Mouse (Mus musculus): ENCODE data around the gene Tppp. TPM values are rescaled to one million over a fixed set of nuclear protein-coding genes. Genes with fewer than 3 reads are reported as not detected.
"Not testable (repeated sequence)": the region's sequence is repeated elsewhere in the genome, so short reads cannot be mapped to it uniquely, and the experiment has no call there.

Gene Tppp
- polyA plus RNA-seq, 1 experiment from 2014 or later = 2.0 TPM

GRCm38 (mm10) chr13:74000961-74001360, 8.2 kb upstream of the Tppp start:
- Histone ChIP-seq H3K27me3 (ENCODE audit: poor library complexity, severe bottlenecking) (no peaks in the 10 kb centered on the region), H3K36me3 (replicated peaks) (no peaks in the 10 kb centered on the region), H3K4me3 (no peak overlapping the region), H3K27ac (no peak overlapping the region), H3K9me3 (no peaks in the 10 kb centered on the region), H3K4me1 (no peaks in the 10 kb centered on the region)
- DNase-seq (ENCODE audit: extremely low spot score, low spot score) = no peak
- WGBS = 85% methylated on average over 6 of the region's 6 CpGs

GRCm38 (mm10) chr13:74001492-74001891, 7.7 kb upstream of the Tppp start:
- H3K4me1 ChIP-seq = no peaks in the 10 kb centered on the region
- H3K9me3 ChIP-seq = no peaks in the 10 kb centered on the region
- H3K27me3 ChIP-seq (ENCODE audit: poor library complexity, severe bottlenecking) = no peaks in the 10 kb centered on the region
- no peaks in the 10 kb centered on the region for H3K36me3 ChIP-seq (replicated peaks)
- 79% methylated on average over 4 of the region's 4 CpGs for WGBS
- no peak overlapping the region for H3K4me3 ChIP-seq
- DNase-seq (ENCODE audit: extremely low spot score, low spot score) = no peak
- no peak overlapping the region for H3K27ac ChIP-seq

GRCm38 (mm10) chr13:74006881-74007280, 2.3 kb upstream of the Tppp start:
- not testable (repeated sequence) for H3K4me3 ChIP-seq; DNase-seq (ENCODE audit: extremely low spot score, low spot score); H3K27ac ChIP-seq; H3K9me3 ChIP-seq; H3K36me3 ChIP-seq (replicated peaks)
- Histone ChIP-seq H3K4me1 (peaks cover 25% of the 10 kb centered on the region), H3K27me3 (ENCODE audit: poor library complexity, severe bottlenecking) (peaks cover 49% of the 10 kb centered on the region)
- 88% methylated on average over 4 of the region's 4 CpGs for WGBS

GRCm38 (mm10) chr13:74008216-74008615, 991 bp upstream of the Tppp start:
- H3K4me3 ChIP-seq; DNase-seq (ENCODE audit: extremely low spot score, low spot score); H3K9me3 ChIP-seq; H3K36me3 ChIP-seq (replicated peaks); H3K27ac ChIP-seq: not testable (repeated sequence)
- H3K4me1 ChIP-seq = peaks cover 25% of the 10 kb centered on the region
- WGBS = 85% methylated on average over 2 of the region's 2 CpGs
- peaks cover 58% of the 10 kb centered on the region for H3K27me3 ChIP-seq (ENCODE audit: poor library complexity, severe bottlenecking)

GRCm38 (mm10) chr13:74009791-74010614, 796 bp downstream of the Tppp start:
- no peaks in the 10 kb centered on the region for H3K9me3 ChIP-seq
- peak; percentile 74 for DNase-seq (ENCODE audit: extremely low spot score, low spot score)
- H3K27me3 ChIP-seq (ENCODE audit: poor library complexity, severe bottlenecking) = peaks cover 58% of the 10 kb centered on the region
- no peaks in the 10 kb centered on the region for H3K36me3 ChIP-seq (replicated peaks)
- WGBS = under 1% methylated on average over 55 of the region's 55 CpGs
- H3K4me1 ChIP-seq = peaks cover 25% of the 10 kb centered on the region
- H3K27ac ChIP-seq = peak overlapping the region; percentile 77
- peak overlapping the region; percentile 67 for H3K4me3 ChIP-seq

GRCm38 (mm10) chr13:74010678-74011077, 1.5 kb downstream of the Tppp start:
- H3K4me3 ChIP-seq = peak overlapping the region; percentile 67
- 10% methylated on average over 3 of the region's 3 CpGs for WGBS

GRCm38 (mm10) chr13:74015908-74016307, 6.7 kb downstream of the Tppp start:
- Histone ChIP-seq H3K4me1 (peaks cover 1% of the 10 kb centered on the region), H3K9me3 (no peaks in the 10 kb centered on the region), H3K27me3 (ENCODE audit: poor library complexity, severe bottlenecking) (peaks cover 18% of the 10 kb centered on the region), H3K4me3 (no peak overlapping the region), H3K36me3 (replicated peaks) (no peaks in the 10 kb centered on the region), H3K27ac (no peak overlapping the region)
- 81% methylated on average over 4 of the region's 4 CpGs for WGBS
- DNase-seq (ENCODE audit: extremely low spot score, low spot score) = no peak

More at GRCm38 (mm10) chr13:74010678-74011077, 1.5 kb downstream of the Tppp start:
- peaks cover 58% of the 10 kb centered on the region for H3K27me3 ChIP-seq (ENCODE audit: poor library complexity, severe bottlenecking)
- H3K36me3 ChIP-seq (replicated peaks) = no peaks in the 10 kb centered on the region
- DNase-seq (ENCODE audit: extremely low spot score, low spot score) = no peak
- H3K9me3 ChIP-seq = no peaks in the 10 kb centered on the region
- peaks cover 25% of the 10 kb centered on the region for H3K4me1 ChIP-seq
- peak overlapping the region; percentile 77; the same call in 1 of the 2 replicates for H3K27ac ChIP-seq

GRCm38 (mm10) chr13:74017426-74017825, 8.2 kb downstream of the Tppp start:
- H3K9me3 ChIP-seq = no peaks in the 10 kb centered on the region
- H3K27me3 ChIP-seq (ENCODE audit: poor library complexity, severe bottlenecking) = peaks cover 4% of the 10 kb centered on the region; the same call in 1 of the 2 replicates
- H3K27ac ChIP-seq = no peak overlapping the region
- 76% methylated on average over 4 of the region's 4 CpGs for WGBS
- no peaks in the 10 kb centered on the region for H3K36me3 ChIP-seq (replicated peaks)
- no peak overlapping the region for H3K4me3 ChIP-seq
- no peak for DNase-seq (ENCODE audit: extremely low spot score, low spot score)
- H3K4me1 ChIP-seq = no peaks in the 10 kb centered on the region

GRCm38 (mm10) chr13:74019006-74019405, 9.8 kb downstream of the Tppp start:
- 88% methylated on average over 8 of the region's 8 CpGs for WGBS
- H3K27ac ChIP-seq; H3K27me3 ChIP-seq (ENCODE audit: poor library complexity, severe bottlenecking); DNase-seq (ENCODE audit: extremely low spot score, low spot score); H3K36me3 ChIP-seq (replicated peaks); H3K9me3 ChIP-seq; H3K4me1 ChIP-seq; H3K4me3 ChIP-seq: not testable (repeated sequence)

GRCm38 (mm10) chr13:74025151-74026081, 16.2 kb downstream of the Tppp start:
- Histone ChIP-seq H3K4me3 (no peak overlapping the region), H3K4me1 (no peaks in the 10 kb centered on the region), H3K9me3 (no peaks in the 10 kb centered on the region), H3K27ac (no peak overlapping the region), H3K36me3 (replicated peaks) (no peaks in the 10 kb centered on the region), H3K27me3 (ENCODE audit: poor library complexity, severe bottlenecking) (no peaks in the 10 kb centered on the region)
- no peak for DNase-seq (ENCODE audit: extremely low spot score, low spot score)
- 77% methylated on average over 4 of the region's 4 CpGs for WGBS

GRCm38 (mm10) chr13:74026215-74026614, 17.0 kb downstream of the Tppp start:
- Histone ChIP-seq H3K27me3 (ENCODE audit: poor library complexity, severe bottlenecking) (no peaks in the 10 kb centered on the region), H3K36me3 (replicated peaks) (no peaks in the 10 kb centered on the region), H3K27ac (no peak overlapping the region), H3K4me1 (no peaks in the 10 kb centered on the region), H3K9me3 (no peaks in the 10 kb centered on the region), H3K4me3 (no peak overlapping the region)
- WGBS = 15% methylated on average over 2 of the region's 2 CpGs
- no peak for DNase-seq (ENCODE audit: extremely low spot score, low spot score)

GRCm38 (mm10) chr13:74028116-74028515, 18.9 kb downstream of the Tppp start:
- no peaks in the 10 kb centered on the region for H3K4me1 ChIP-seq
- H3K9me3 ChIP-seq = no peaks in the 10 kb centered on the region
- WGBS = 58% methylated on average over 2 of the region's 2 CpGs
- no peaks in the 10 kb centered on the region for H3K27me3 ChIP-seq (ENCODE audit: poor library complexity, severe bottlenecking)
- no peak overlapping the region for H3K27ac ChIP-seq
- no peak for DNase-seq (ENCODE audit: extremely low spot score, low spot score)
- H3K4me3 ChIP-seq = no peak overlapping the region
- H3K36me3 ChIP-seq (replicated peaks) = 0 out of 2 replicates have a peak, but pooled peaks cover 2% of the 10 kb centered on the region

GRCm38 (mm10) chr13:74029013-74029412, 19.8 kb downstream of the Tppp start:
- 87% methylated on average over 2 of the region's 2 CpGs for WGBS
- no peaks in the 10 kb centered on the region for H3K27me3 ChIP-seq (ENCODE audit: poor library complexity, severe bottlenecking)

More at GRCm38 (mm10) chr13:74029013-74029412, 19.8 kb downstream of the Tppp start:
- no peak overlapping the region for H3K4me3 ChIP-seq
- no peak overlapping the region for H3K27ac ChIP-seq
- H3K36me3 ChIP-seq (replicated peaks) = 0 out of 2 replicates have a peak, but pooled peaks cover 5% of the 10 kb centered on the region
- H3K4me1 ChIP-seq = no peaks in the 10 kb centered on the region
- H3K9me3 ChIP-seq = no peaks in the 10 kb centered on the region
- DNase-seq (ENCODE audit: extremely low spot score, low spot score) = no peak

Measured in forebrain, embryonic 10.5 days (tissue).